Mouse (Mus musculus) kidney, postnatal 14 days (tissue): Measurements from ENCODE around the gene Fam189a2.

ENCODE experiments used
- DNase-seq: peaks from one replicate; pipeline ENCODE4 v3.0.0; 2022; ENCODE audit warnings: mixed read lengths

Fam189a2 gene

DNA sequence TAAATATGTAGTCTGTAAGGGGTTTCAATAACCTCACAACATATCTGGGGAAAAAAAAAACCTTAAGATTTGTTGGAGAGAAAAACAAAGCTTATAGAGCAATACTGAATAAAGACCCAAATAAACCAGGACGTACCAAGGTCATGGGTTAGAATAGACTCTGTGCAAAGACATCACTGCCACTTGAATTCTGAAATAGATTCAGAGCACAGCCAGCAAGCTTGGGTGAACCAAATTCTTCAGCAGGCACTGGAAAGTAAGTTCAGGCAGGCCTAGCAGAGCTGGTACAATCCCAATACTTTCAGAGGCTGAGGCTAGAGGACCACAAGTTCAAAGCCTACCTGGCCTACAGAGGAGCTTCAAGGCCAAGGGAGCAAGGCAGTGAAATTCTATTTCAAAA lies 6.2 kb downstream of the Fam189a2 start:
- no peak for DNase-seq

DNA sequence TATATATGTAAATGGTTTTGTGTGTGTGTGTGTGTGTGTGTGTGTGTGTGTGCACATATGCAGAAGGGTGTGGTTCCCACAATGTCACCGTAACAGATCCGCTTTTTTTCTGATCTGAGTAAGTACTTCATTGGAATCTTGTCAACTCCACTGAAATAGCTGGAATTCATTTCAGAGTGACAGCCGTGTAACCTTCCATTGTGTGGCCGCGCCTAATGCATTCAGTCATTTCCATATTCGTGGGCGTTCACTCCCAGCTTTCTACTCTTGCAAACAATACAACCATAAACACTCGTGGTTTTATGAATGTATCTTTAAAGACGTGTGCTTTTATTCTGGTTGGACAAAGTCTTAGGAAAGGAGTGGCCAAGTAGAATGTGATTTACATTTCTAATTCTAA lies 6.7 kb downstream of the Fam189a2 start:
- no peak for DNase-seq

DNA sequence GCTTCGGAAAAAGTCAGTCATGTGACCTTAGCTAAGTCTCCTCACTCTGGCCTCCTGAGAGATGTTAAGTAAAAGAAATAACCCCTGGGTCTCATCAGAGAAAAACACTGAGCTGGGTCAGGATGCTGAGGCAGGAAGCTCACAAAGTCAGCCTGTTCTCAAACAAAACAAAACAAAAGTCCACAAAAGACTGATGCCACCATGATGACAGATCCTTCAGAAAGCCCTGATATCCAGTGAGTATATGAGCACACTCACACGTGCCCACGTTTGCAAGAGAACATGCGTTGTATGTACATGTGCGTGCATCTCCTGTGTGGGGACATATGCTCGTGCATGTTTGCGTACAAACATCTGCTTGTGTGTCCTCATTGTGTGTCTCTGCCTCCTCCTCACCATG lies 7.5 kb downstream of the Fam189a2 start:
- DNase-seq: no peak

DNA sequence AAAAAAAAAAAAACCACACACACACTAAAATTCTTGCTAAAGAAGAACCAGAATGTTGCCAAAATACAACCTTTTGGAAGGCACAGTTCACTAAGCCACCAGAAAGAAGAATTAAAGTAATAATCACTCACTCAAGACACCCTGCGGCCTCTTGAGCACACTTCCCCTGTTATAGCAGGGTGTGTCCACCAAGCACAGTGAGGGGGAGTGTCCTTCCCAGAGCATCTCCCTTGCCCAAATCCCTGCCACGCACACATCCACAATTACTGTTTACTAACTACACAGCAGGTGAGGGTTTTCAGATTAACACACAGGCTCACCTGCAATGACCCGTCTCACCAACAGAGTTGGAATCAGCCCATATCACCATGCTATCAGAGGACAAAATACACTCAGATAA lies 8.0 kb downstream of the Fam189a2 start:
- no peak for DNase-seq

DNA sequence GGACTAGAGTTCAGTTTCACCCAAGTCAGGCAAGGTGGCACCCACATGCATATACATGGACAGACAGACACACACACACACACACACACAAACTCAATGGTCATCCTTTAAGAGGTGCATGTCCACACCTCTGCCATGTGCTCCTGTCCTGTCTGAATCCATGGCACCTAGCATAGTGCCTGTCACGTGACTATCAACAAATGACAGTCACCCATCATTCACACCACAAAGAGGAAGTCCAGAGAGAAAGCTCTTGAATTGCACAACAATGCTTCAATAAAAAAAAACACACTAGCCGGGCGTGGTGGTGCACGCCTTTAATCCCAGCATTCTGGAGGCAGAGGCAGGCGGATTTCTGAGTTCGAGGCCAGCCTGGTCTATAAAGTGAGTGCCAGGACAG lies 8.5 kb downstream of the Fam189a2 start:
- DNase-seq: no peak

DNA sequence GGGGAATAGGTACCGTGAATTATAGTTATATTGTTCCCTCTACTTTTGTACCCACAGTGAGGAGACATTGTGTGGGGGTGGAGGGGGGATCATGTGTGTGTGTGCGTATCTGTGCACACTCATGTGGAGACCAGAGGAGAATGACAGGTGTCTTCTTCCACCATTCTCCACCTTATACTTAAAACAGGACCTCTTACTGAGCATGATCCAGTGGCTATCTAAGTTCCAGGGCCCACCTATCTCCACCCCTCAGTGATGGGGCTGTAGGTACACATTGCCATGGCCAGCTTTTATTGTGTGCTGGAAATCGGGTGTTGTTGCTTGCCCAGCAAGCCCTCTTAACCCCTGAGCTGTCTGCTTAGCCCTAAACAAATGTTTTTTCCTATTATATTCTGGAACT lies 10.1 kb downstream of the Fam189a2 start:
- DNase-seq: no peak

DNA sequence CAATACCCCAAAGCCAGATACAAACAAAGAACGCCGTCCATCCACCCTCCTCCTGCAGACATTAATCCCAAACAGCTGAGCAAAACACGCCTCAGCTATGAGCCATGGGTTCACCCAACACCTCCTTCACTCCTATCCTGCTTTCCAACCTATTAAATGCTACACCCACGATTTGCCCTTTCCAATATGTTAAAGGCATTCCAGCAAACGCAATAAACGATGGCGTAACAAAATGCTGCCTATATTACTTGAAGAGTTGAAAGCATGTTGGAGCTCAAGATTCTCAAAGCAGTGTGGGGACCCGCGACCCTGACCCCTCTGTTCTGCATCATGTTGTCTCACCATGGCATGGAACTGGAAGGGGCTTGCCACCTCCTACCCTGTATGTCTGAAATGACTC lies 11.2 kb downstream of the Fam189a2 start:
- DNase-seq: no peak

DNA sequence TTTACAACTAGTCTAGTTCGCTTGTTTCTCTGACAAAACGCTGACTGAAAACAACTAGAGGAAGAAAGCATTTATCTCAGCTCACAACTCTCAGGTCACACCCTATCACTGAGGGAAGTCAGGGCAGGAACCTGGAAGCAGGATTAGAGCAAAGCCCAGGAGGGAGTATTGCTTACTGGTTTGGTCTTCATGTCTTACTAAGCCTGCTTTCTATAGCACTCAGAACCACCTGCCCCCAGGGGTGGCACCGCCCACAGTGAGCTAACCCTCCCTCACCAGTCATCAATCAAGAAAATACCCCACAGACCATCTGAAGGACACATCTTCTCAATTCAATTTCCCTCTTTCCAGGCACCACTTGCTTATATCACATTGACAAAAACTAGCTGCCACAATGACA lies 12.4 kb downstream of the Fam189a2 start:
- DNase-seq: no peak

DNA sequence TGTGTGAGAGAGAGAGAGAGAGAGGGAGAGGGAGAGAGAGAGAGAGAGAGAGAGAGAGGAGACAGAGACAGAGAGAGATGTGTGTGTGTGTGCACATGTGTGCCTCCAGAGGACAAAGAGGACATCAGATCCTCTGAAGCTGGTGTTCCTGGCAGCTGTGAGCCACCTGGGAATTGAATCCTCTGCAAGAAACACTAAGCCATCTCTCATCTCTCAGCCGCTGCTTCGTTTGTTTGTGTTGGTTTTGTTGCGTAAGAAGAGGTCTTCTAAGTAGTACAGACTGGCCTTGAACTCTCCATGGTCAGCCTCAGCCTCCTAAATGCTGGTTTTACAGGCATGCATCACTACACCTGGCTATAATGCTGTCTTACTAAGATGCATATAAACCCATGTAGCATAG lies 12.9 kb downstream of the Fam189a2 start:
- no peak for DNase-seq

DNA sequence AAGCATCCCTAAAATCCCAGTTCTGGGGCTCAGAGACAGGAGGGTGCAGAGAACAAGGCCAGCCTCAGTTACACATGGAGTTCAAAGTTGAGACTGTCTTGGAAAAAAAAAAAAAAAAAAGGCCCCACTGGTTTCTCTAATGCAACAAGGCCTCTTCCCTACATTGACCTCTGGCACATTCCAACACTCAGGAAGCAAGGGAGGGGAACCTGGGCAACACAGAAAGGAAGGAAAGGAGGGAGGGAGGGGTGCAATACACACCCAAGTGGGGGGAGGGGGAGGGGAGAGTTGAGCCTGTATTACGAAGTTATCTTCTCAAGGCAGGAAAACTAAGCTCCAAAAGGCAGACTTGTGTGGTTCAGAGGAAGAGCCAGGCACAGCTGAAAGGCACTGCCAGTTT lies 13.4 kb downstream of the Fam189a2 start:
- DNase-seq: peak; percentile 79

DNA sequence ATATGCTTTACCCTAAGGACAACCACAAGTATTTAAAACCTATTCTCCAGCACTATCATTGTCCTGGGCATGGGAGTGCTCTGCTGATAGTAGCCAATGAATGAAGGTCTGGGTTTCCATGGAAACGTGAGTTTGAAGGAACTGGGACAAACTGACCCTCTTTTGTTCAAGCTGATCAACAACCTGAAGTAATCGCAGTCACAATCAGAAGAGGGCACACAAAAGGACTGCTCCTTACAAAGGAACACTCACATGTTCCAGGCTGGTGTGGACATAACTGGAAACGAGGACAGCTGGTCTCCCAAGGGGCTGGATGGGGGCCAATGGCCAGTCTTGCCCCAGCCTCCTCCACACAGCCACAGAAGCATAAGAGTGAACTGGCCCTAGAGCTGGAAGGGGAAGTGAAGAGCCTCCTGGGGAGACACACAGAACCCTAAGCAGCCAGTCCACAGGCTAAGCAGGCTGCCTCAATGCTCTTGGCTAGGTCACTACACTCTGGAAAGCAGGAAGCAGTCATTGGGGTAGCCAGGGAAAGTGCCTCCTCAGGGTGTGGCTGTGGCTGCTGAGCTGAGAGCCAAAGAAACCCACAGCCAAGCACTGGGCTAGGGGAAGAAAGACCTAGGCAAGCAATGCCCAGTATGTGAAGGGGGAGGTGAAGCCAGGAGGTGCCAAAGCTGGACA lies 14.0 kb downstream of the Fam189a2 start:
- DNase-seq: peak; percentile 34

DNA sequence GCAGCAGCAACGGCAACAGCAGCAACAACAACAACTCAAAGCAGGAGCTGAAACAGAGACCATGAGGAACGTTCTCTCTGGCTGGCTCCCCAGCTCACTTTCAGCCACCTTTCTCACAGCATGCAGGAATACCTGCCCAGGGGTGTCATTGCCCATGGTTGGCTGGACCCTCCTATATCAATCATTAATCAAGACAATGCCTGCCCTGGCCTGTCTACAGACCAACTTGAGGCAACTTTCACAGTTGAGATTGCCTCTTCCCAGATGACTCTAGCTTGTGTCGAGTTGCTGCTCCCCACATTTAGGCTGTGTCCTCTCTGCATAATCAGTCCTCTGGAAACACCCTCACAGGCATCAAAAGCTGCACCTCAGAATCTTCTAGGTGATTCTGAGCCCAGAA lies 17.6 kb downstream of the Fam189a2 start:
- peak; percentile 14 for DNase-seq

DNA sequence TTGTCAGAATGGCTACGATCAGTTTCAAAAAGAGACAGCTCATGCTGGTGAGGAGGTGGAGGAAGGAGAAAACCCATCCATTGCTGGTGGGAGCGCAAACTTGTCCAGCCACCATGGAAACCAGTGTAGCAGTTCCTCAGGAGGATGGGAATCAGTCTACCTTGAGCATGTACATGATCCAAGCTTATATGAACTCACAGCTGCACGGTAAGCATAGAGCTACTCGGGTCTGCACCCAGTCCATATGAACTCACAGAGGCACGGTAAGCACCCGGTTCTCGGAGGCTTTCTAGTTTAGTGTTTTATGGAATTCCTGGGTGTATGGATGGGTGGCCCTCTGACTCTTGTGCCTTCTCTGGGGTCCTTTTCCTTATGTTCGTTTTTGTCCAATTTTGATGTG lies 18.3 kb downstream of the Fam189a2 start:
- DNase-seq: no peak

DNA sequence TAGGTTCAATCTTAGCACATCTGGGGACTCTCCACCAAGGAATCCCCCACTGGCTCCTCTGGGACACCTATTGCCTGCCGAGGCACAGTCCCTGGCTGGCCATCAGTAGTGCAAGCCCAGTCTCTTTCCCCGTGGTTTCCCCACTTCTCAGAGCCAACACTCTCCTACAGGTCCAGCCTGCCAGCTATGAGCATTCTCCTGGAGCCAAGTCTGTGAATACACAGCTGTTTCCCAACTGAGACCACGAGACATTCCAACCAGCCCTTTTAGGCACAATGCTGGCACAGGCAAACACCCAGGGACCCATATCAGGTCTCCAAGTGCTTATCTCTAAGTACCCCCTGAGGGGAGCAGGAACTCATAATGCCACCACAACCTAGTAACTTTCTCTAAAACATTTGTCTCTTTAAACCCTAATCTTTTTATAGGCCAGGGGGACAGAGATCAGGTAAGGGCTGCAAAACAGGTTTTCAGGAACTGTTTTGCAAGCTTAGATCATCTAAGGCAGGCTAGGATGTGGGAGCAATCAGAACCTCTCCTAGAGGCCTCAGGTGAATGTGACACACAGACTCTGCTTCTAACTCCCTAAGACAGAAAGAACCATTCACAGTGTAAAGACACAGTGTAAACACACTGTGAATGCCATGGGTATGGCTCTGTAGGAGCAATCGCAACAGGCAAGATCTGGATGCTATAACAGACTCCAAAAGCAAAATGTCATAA lies 23.0 kb downstream of the Fam189a2 start:
- peak; percentile 16 for DNase-seq

DNA sequence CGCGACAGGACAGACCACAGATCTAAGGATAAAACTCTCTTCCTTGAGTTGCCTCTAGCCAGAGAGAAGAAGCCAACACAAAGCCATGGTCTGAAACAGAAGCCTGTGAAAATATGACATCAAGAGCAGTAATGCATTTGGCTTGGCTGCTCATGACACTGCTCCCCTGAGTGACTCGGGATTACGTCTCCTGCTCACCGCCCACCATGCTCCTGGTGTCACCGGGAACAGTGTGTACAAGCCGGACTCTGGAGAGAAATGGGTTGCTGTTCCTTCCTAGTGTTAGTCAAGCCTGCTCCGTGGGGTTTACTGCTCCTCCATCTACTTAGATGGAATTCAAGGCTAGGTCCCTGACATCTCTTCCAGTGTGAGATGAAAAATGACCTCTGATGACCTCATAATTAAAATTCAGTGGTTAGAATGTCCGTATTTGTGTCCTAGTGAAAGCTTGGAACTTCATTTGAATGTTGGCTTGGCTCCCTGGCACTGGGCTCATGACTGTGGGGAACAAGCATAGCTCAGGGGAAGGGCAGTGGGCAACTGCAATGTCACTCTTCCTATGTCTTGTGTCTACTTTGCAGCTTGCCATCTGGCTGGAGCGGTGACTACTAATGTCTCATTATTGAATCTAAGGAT lies 23.7 kb downstream of the Fam189a2 start:
- no peak for DNase-seq

DNA sequence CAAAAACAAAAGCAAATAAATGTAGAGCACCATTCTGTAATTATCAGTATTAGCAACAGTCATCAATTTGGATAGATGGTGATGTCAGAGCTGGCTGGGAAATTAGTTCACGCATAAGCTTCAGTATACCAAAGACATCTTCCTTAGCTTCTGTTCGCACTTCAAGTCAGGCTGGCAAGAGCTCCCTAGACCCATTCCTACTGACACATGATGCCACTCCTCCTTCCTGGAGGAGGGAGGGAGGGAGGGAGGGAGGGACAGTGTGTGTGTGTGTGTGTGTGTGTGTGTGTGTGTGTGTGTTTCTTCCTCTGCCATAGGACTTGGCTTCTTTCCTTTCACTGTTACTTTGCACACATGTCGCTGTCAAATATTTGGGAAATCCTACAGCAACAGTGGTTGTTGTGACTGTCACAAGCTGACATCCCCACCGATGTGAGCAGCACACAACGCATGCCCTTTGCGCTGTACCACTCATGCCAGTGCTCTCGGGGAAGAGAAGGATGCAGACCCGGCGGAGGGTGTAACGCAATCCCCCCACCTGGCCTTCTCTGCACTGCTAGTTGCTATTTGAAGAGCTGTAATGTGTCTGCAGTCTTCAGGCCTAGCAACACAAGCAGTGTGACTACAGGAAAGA lies 34.9 kb downstream of the Fam189a2 start:
- no peak for DNase-seq

DNA sequence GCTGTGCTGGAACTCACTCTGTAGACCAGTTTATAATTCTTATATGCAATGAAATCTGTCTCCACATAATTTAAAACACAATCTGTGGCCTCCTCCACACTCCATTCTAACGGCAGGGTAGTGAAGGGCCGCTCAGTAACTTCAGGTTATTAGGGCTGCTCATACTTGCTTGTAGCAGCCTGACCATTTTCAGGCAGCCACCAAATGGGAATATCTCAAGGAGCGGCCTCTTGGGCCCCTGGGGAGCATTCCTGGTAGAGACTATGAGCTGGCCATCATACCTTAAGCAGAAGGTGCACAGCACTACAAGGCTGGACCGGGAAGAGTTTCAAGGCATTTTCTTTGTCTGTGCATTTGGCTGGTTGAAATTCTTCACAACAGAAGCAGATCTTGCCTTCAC lies 42.7 kb downstream of the Fam189a2 start:
- no peak for DNase-seq

DNA sequence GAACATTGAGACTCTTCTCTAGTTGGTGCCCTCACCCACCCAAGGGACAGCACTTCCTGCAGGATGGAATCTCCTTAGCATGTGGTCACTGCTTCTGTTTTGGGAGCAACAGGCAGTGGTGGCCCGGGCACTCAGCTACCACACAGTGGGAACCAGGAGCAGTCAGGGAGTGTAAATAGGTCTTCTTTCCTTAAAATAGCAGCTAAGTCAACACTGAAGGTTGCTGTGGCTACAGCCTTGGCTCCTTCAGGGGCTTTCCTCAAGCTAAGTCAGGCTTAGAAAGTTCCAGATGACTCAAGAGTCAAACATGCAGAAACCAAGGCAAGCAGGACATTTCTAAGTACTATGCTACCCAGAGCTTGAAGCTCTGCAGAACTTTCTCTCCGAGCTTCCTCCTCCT lies 43.5 kb downstream of the Fam189a2 start:
- no peak for DNase-seq

DNA sequence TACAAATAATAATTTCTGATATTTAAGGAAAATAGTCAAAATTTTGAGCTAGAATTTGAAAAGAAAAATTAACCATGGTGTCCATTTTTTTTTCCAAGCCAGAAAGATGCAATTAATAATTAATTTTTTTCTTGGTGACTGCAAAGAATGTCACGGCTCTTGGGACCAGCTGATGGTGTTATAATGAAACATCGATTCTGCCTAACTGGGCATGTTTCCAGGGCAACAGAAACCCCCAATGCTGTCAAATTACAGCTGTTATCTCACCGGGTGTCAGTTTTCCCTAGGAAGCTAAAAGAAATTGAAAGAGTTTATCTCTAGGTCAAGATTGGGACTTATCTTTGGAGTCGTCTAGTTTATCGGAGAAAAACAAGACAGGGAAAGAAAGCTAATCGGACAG lies 46.6 kb downstream of the Fam189a2 start:
- DNase-seq: no peak

DNA sequence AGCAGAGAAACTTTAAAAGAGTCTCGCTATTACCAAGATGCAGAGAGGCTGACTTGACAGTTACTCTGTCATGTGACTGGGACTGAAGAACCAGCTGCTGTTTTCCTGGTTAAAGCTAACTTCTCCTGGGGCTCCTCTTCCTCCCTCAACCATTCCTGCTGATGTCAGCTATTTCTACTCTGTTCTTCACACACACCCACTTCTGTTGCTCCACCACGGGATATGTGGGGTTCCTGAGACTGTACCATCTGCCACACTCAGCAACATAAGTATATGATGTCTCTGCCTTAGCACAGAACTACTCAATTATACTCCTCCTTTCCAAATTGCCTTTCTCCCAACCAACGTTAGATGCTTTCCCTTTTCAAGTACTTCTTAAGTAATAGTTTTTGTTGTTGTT lies 50.2 kb downstream of the Fam189a2 start:
- no peak for DNase-seq

DNA sequence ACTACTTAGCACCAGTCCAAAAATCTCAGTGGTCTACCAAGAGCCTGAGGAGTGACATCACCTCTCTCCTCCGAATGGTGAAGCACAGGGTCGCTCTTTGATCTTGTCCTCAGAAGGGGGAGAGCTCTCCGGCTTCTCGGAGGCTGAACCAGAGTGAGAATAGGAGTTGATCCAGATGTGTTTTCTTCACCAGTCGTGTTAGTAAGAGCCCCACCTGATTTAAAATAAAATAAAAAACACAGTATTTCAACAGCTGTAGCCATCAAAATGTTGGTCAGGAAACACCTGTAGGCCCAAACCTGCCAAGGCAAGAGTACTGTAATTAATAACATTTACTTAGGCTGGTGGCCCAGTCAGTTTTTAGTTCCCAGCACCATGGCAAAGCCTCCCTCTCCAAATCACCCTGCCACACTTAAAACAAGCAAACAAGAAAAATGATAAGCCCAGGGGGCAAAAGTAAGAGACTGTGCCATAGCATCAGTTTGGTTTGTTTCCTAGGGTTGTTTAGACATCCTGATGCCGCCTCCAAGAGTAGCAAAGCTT lies 52.8 kb downstream of the Fam189a2 start:
- DNase-seq: no peak

DNA sequence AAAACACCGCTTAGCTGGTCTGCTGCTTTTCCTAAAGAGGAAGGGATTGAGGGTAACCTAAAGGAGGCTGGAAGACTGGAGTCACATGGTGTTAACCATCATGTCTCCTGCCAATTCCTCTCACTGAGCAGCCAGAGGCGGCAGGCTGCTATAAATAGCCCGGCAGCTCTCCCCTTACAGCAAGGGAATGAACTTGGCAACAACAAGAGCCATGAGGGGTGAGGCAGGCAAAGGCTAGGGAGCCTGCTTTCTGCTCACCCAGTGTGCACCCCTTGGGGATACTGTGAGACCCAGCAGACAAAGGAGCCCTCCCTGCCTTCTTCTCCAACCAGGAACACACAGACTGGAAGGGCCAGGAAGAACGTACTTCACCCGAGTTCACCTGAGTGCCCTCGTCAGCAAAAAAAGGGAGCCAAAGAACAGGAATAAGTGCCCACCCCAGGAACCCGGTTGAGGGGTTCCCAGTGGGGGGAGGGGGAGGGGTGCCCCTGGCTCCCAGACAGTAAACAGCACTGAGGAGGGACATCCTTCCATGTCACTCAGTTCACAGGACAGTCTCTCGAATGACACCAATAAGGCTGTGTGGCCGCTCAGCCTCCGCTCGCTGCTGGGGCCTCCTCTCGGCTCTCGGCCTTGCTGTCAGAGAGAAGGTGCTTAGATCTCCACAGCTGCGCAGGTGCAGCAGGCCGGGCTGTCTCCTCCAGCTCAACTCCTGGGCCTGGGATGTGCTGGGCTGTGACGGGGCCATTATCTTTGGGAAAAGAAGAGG lies 57.8 kb downstream of the Fam189a2 start:
- DNase-seq: peak; percentile 41

DNA sequence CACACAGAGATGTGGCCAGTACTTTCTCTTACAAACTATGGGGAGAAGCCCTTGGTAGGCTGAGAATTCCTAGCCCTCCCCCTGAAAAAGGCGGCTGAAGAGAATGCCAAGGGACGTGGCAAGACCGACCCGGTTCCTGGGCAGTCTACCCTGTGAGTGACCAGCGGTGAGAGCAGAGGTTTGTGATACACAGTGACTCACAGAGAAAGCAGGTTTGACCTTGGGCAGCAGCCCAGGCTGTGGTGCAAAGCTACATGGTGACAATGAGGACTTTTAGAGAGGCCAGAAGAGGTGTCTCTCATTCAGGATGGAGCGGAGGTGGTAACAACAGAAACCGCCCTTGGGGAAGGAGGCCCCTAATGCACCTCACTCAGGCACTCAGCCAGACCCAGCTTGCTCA lies 59.4 kb downstream of the Fam189a2 start:
- DNase-seq: no peak
